Mouse (Mus musculus) heart, embryonic 14.5 days (tissue): ENCODE results near the gene Vmn1r236. TPM values are rescaled to one million over a fixed set of nuclear protein-coding genes. Genes with fewer than 3 reads are reported as not detected.

Source experiments
- ATAC-seq: fragments of 200-750 bp; cut with Nextera tagmentation; 2 replicates; pipeline ENCODE4 v1.8.0; 2017; ENCODE audit warnings: low read depth, moderate TSS enrichment; ENCODE audit not compliant: insufficient number of reproducible peaks, insufficient read depth, low FRiP score
- H3K27ac ChIP-seq, 2 experiments: fragments of 200-500 bp in 1 of 2; fragments of 300-500 bp in 1 of 2; sonication (generic) in 1 of 2; replicated peaks in 1 of 2; 2 replicates each; pipeline ENCODE4 v1.5.1; 2012 to 2014; ENCODE audit warnings: low read depth in 2 of 2, low read length in 2 of 2, control low read depth in 1 of 2, mild to moderate bottlenecking in 1 of 2, mixed read lengths in 1 of 2; ENCODE audit not compliant: control insufficient read depth in 1 of 2, insufficient read depth in 1 of 2
- H3K27me3 ChIP-seq: fragments of 300-500 bp; sonication (generic); 2 replicates; pipeline ENCODE4 v1.6.1; 2014; ENCODE audit warnings: mild to moderate bottlenecking, low read length, control low read depth; ENCODE audit not compliant: control insufficient read depth, insufficient read depth
- H3K36me3 ChIP-seq: fragments of 300-500 bp; sonication (generic); 2 replicates; pipeline ENCODE4 v1.6.1; 2014; ENCODE audit warnings: mild to moderate bottlenecking, control low read depth, low read length, mixed read lengths; ENCODE audit not compliant: control insufficient read depth, insufficient read depth
- H3K4me1 ChIP-seq, 2 experiments: fragments of 200-500 bp in 1 of 2; fragments of 300-500 bp in 1 of 2; sonication (generic) in 1 of 2; 2 replicates each; pipeline ENCODE4 v1.6.1; 2012 to 2014; ENCODE audit warnings: low read length in 2 of 2, control low read depth in 1 of 2, mixed read lengths in 1 of 2; ENCODE audit not compliant: control insufficient read depth in 2 of 2, insufficient read depth in 2 of 2
- H3K4me2 ChIP-seq: fragments of 300-500 bp; sonication (generic); 2 replicates; pipeline ENCODE4 v1.6.1; 2014; ENCODE audit warnings: mild to moderate bottlenecking, low read length
- H3K4me3 ChIP-seq, 2 experiments: fragments of 200-500 bp in 1 of 2; fragments of 300-500 bp in 1 of 2; sonication (generic) in 1 of 2; 2 replicates each; pipeline ENCODE4 v1.5.1; 2012 to 2014; ENCODE audit warnings: low read length in 2 of 2, mild to moderate bottlenecking in 2 of 2, control low read depth in 1 of 2, low read depth in 1 of 2, moderate library complexity in 1 of 2; ENCODE audit not compliant: control insufficient read depth in 1 of 2, insufficient read depth in 1 of 2
- H3K9ac ChIP-seq: fragments of 300-500 bp; sonication (generic); 2 replicates; pipeline ENCODE4 v1.6.1; 2014; ENCODE audit warnings: mild to moderate bottlenecking, low read length
- H3K9me3 ChIP-seq: fragments of 300-500 bp; sonication (generic); 2 replicates; pipeline ENCODE4 v1.6.1; 2016; ENCODE audit warnings: low read length, control low read depth; ENCODE audit not compliant: control insufficient read depth
- WGBS: fragments of 180-500 bp; shearing (Covaris S2); extraction: QIAGEN DNeasy Blood & Tissue Kit; methylation state at CpG from one replicate; pipeline ENCODE4 v1.1.7; 2014; 5-methylcytosine and 5-hydroxymethylcytosine counted together
- microRNA-seq: library from miRNA; unstranded; fragments of <30 nt; microRNA quantifications from one replicate; pipeline ENCODE4, GENCODE M21; 2016
- polyA plus RNA-seq: library from polyadenylated mRNA; unstranded; fragments of >200 nt; fragmentation: Nextera tagmentation; extraction: Ambion mirVana; gene quantifications from 2 replicates; pipeline ENCODE4 v1.2.1, GENCODE M21; 2014

Vmn1r236 gene
- polyA plus RNA-seq, result not detected in 2 replicates

- 67% methylated on average over 3 of the region's 3 CpGs for WGBS
- H3K27ac ChIP-seq, result no peak within 1 kb of the TSS
- H3K36me3 ChIP-seq, result no peaks in the 10 kb centered on the region
- no peak within 1 kb of the TSS for H3K4me3 ChIP-seq
- no peak for ATAC-seq
- H3K4me2 ChIP-seq, result no peak within 1 kb of the TSS
- H3K9ac ChIP-seq, result no peak within 1 kb of the TSS
- H3K27me3 ChIP-seq, result no peaks in the 10 kb centered on the region
- H3K4me1 ChIP-seq, result no peaks in the 10 kb centered on the region
- H3K9me3 ChIP-seq, result no peaks in the 10 kb centered on the region
Measured at GRCm38 (mm10) chr17:21282642-21283041, at the start of gene Vmn1r236. Gene Vmn1r236, plus strand, starts transcription at chr17:21282942.

DNA sequence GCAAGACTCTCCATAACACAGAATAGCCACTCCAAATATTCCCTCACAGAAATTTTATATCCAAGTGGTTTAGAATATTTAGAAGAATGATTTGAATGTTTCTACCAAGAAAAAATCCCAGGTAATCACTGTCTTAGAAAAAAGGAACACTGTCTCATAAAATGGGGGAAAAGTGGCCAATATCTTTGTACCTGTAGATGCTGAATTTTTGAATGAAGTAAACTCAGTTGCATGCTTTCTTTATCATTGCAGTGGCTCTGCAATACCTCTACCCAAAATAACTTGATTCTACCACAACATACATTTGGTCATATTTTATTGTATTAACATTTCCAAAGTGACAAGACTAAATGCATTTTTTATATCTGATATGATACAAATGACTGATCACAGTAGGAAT lies 26.6 kb upstream of the Vmn1r236 start, which contains the start of gene Vmn1r235:
TSS of gene Vmn1r235 (plus strand) at position 301 of the 400 bp plus-strand sequence.
- no peak within 1 kb of the TSS for H3K4me2 ChIP-seq
- no peak within 1 kb of the TSS for H3K4me3 ChIP-seq
- no peaks in the 10 kb centered on the region for H3K4me1 ChIP-seq
- H3K36me3 ChIP-seq, result no peaks in the 10 kb centered on the region
- no peaks in the 10 kb centered on the region for H3K9me3 ChIP-seq
- no peak within 1 kb of the TSS for H3K27ac ChIP-seq
- H3K27me3 ChIP-seq, result no peaks in the 10 kb centered on the region
- H3K9ac ChIP-seq, result no peak within 1 kb of the TSS
- ATAC-seq, result no peak

DNA sequence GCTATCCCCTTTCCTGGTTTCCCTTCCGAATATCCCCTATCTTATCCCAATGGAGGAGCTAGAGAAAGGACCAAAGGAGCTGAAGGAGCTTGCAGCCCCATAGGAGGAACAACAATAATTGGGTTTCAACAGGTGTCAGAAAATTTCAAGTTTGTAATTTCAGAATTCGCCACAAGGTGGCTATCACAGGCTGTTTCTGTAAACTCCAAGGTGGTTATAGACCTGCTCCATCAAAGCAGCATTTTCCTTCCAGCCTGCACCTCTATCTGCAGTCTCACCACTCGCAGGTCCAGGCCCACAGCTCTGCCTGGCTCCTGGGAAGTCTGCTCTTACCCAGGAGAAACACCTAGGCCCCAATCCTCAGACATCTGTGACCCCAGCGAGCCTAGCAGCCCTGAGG lies 10.6 kb upstream of the Vmn1r236 start:
- Histone ChIP-seq H3K4me2 (no peak overlapping the region), H3K9ac (no peak overlapping the region), H3K4me1 (no peaks in the 10 kb centered on the region), H3K9me3 (no peaks in the 10 kb centered on the region), H3K27ac (no peak overlapping the region), H3K4me3 (no peak overlapping the region), H3K36me3 (no peaks in the 10 kb centered on the region), H3K27me3 (no peaks in the 10 kb centered on the region)
- 6% methylated on average over 4 of the region's 4 CpGs for WGBS
- no peak for ATAC-seq

- Histone ChIP-seq H3K27ac (no peak overlapping the region), H3K9me3 (no peaks in the 10 kb centered on the region), H3K27me3 (no peaks in the 10 kb centered on the region), H3K4me2 (no peak overlapping the region), H3K9ac (no peak overlapping the region), H3K36me3 (no peaks in the 10 kb centered on the region), H3K4me3 (no peak overlapping the region), H3K4me1 (no peaks in the 10 kb centered on the region)
- no peak for ATAC-seq
Measured at GRCm38 (mm10) chr17:21284395-21284794, 1.7 kb downstream of the Vmn1r236 start.

- H3K9me3 ChIP-seq, result no peaks in the 10 kb centered on the region
- ATAC-seq, result peak; percentile 64; the same call in 1 of the 2 replicates
- no peaks in the 10 kb centered on the region for H3K27me3 ChIP-seq
- no peaks in the 10 kb centered on the region for H3K4me1 ChIP-seq
- no peak overlapping the region for H3K4me2 ChIP-seq
- H3K36me3 ChIP-seq, result no peaks in the 10 kb centered on the region
- H3K9ac ChIP-seq, result no peak overlapping the region
- no peak overlapping the region for H3K4me3 ChIP-seq
- no peak overlapping the region for H3K27ac ChIP-seq
Measured at GRCm38 (mm10) chr17:21289695-21290094, 7.0 kb downstream of the Vmn1r236 start.

DNA sequence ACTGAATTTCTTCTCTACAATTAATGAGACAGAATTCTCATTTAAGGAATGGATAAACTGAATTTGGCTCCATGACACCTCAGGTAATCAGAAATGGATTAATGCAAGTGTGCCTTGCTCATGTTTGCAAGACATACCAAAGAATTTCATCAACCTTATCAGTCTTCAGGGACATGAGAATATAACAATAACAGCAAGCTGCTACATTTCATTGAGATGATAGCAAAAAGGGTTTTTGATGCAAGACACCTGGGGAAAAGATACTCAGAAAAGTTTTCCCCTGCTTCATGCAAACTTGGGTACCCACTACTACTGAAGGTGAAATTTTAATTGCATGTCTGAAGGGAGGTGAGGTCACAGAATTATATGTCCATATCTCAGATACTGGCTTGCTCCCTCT lies 28.8 kb downstream of the Vmn1r236 start, which contains the start of gene Vmn1r237:
TSS of gene Vmn1r237 (plus strand) at position 301 of the 400 bp plus-strand sequence.
- ATAC-seq, result no peak
- Histone ChIP-seq H3K4me1 (no peaks in the 10 kb centered on the region), H3K36me3 (no peaks in the 10 kb centered on the region)

More for the DNA sequence above, 28.8 kb downstream of the Vmn1r236 start, which contains the start of gene Vmn1r237:
- Histone ChIP-seq H3K4me3 (no peak within 1 kb of the TSS), H3K27ac (no peak within 1 kb of the TSS), H3K9ac (no peak within 1 kb of the TSS), H3K4me2 (no peak within 1 kb of the TSS), H3K27me3 (no peaks in the 10 kb centered on the region), H3K9me3 (no peaks in the 10 kb centered on the region)

Small RNA genes lying within 50 kb of the gene (microRNA-seq; reads per million reads assigned to microRNA genes)
- gene Gm26384, result not detected

Other genes with a start within 250 kb of the Vmn1r236 start
- not detected in 2 replicates for gene Vmn1r234, start 56.9 kb upstream of the Vmn1r236 start, polyA plus RNA-seq
- not detected in 2 replicates for gene Vmn1r235, start 26.5 kb upstream of the Vmn1r236 start, polyA plus RNA-seq
- not detected in 2 replicates for gene Vmn1r237, start 28.9 kb downstream of the Vmn1r236 start, polyA plus RNA-seq
- gene Zfp677, start 100.8 kb downstream of the Vmn1r236 start, polyA plus RNA-seq, result 2.1 and 2.5 TPM in 2 replicates
- 3.4 and 4.0 TPM in 2 replicates for gene Zfp54, start 140.3 kb downstream of the Vmn1r236 start, polyA plus RNA-seq
- gene Zfp51, start 167.4 kb downstream of the Vmn1r236 start, polyA plus RNA-seq, result 9.8 and 11.6 TPM in 2 replicates
- gene Zfp53, start 206.1 kb downstream of the Vmn1r236 start, polyA plus RNA-seq, result 5.3 and 5.5 TPM in 2 replicates